Mouse (Mus musculus): ENCODE data around the gene Ier2. TPM values are rescaled to one million over a fixed set of nuclear protein-coding genes. Genes with fewer than 3 reads are reported as not detected.

The Ier2 gene
- total and polyA plus RNA-seq, 2 experiments from 2014 or later = 3.9 to 14.7 TPM

GRCm38 (mm10) chr8:84668081-84668480, 5.4 kb upstream of the Ier2 start:
- no peak overlapping the region for H3K4me2 ChIP-seq (ENCODE audit: low read depth, low read length, poor library complexity, severe bottlenecking)
- H3K4me1 ChIP-seq (ENCODE audit: insufficient read depth, low read length) = 0 out of 2 replicates have a peak, but pooled peaks cover 4% of the 10 kb centered on the region
- ATAC-seq (ENCODE audit: low FRiP score) = no peak
- WGBS = 84% methylated on average over 1 of the region's 1 CpGs
- H3K27me3 ChIP-seq (ENCODE audit: insufficient read depth, low read length) = no peaks in the 10 kb centered on the region
- no peak overlapping the region for H3K9ac ChIP-seq (replicated peaks; ENCODE audit: low read length, poor library complexity, severe bottlenecking)
- no peaks in the 10 kb centered on the region for H3K9me3 ChIP-seq (ENCODE audit: low read length)
- H3K4me3 ChIP-seq (ENCODE audit: low read depth, low read length) = no peak overlapping the region
- no peak for TF ChIP-seq CTCF (IDR thresholded peaks at IDR 0.05)
- DNase-seq (ENCODE audit: low spot score) = no peak
- peaks cover 10% of the 10 kb centered on the region for H3K36me3 ChIP-seq (ENCODE audit: insufficient read depth, low read length)
- no peak overlapping the region for H3K27ac ChIP-seq (ENCODE audit: low read depth, low read length)

GRCm38 (mm10) chr8:84665385-84665893, 2.8 kb upstream of the Ier2 start:
- 0 out of 2 replicates have a peak, but pooled peaks have one; percentile 1 for ATAC-seq (ENCODE audit: low FRiP score)
- no peaks in the 10 kb centered on the region for H3K9me3 ChIP-seq (ENCODE audit: low read length)
- DNase-seq (ENCODE audit: low spot score) = no peak
- H3K4me3 ChIP-seq (ENCODE audit: low read depth, low read length) = peak overlapping the region; percentile 58
- peak overlapping the region; percentile 73 for H3K4me2 ChIP-seq (ENCODE audit: low read depth, low read length, poor library complexity, severe bottlenecking)
- peaks cover 8% of the 10 kb centered on the region; the same call in 1 of the 2 replicates for H3K36me3 ChIP-seq (ENCODE audit: insufficient read depth, low read length)
- peak overlapping the region; percentile 86 for H3K27ac ChIP-seq (ENCODE audit: low read depth, low read length)
- 2% methylated on average over 14 of the region's 14 CpGs for WGBS
- H3K27me3 ChIP-seq (ENCODE audit: insufficient read depth, low read length) = no peaks in the 10 kb centered on the region
- H3K9ac ChIP-seq (replicated peaks; ENCODE audit: low read length, poor library complexity, severe bottlenecking) = peak overlapping the region; percentile 70
- TF ChIP-seq CTCF (IDR thresholded peaks at IDR 0.05) = peak; percentile 44; the same call in 1 of the 2 replicates
- H3K4me1 ChIP-seq (ENCODE audit: insufficient read depth, low read length) = peaks cover 4% of the 10 kb centered on the region; the same call in 1 of the 2 replicates

GRCm38 (mm10) chr8:84664566-84665384, 2.1 kb upstream of the Ier2 start:
- peak overlapping the region; percentile 70 for H3K9ac ChIP-seq (replicated peaks; ENCODE audit: low read length, poor library complexity, severe bottlenecking)
- WGBS = under 1% methylated on average over 29 of the region's 29 CpGs
- H3K27ac ChIP-seq (ENCODE audit: low read depth, low read length) = peak overlapping the region; percentile 86
- peaks cover 8% of the 10 kb centered on the region; the same call in 1 of the 2 replicates for H3K36me3 ChIP-seq (ENCODE audit: insufficient read depth, low read length)
- H3K9me3 ChIP-seq (ENCODE audit: low read length) = no peaks in the 10 kb centered on the region
- DNase-seq (ENCODE audit: low spot score) (peak; percentile 91), ATAC-seq (ENCODE audit: low FRiP score) (peak; percentile 76)
- 0 out of 2 replicates have a peak, but pooled peaks cover 1% of the 10 kb centered on the region for H3K27me3 ChIP-seq (ENCODE audit: insufficient read depth, low read length)
- peaks cover 4% of the 10 kb centered on the region; the same call in 1 of the 2 replicates for H3K4me1 ChIP-seq (ENCODE audit: insufficient read depth, low read length)
- peak; percentile 72 for TF ChIP-seq CTCF (IDR thresholded peaks at IDR 0.05)
- H3K4me2 ChIP-seq (ENCODE audit: low read depth, low read length, poor library complexity, severe bottlenecking) = peak overlapping the region; percentile 73
- peak overlapping the region; percentile 58 for H3K4me3 ChIP-seq (ENCODE audit: low read depth, low read length)

GRCm38 (mm10) chr8:84663483-84664327, 1.1 kb upstream of the Ier2 start:
- Histone ChIP-seq H3K27me3 (ENCODE audit: insufficient read depth, low read length) (0 out of 2 replicates have a peak, but pooled peaks cover 3% of the 10 kb centered on the region), H3K27ac (ENCODE audit: low read depth, low read length) (peak overlapping the region; percentile 86), H3K9me3 (ENCODE audit: low read length) (no peaks in the 10 kb centered on the region), H3K4me3 (ENCODE audit: low read depth, low read length) (peak overlapping the region; percentile 58), H3K4me2 (ENCODE audit: low read depth, low read length, poor library complexity, severe bottlenecking) (peak overlapping the region; percentile 73), H3K36me3 (ENCODE audit: insufficient read depth, low read length) (peaks cover 8% of the 10 kb centered on the region; the same call in 1 of the 2 replicates), H3K9ac (replicated peaks; ENCODE audit: low read length, poor library complexity, severe bottlenecking) (peak overlapping the region; percentile 70), H3K4me1 (ENCODE audit: insufficient read depth, low read length) (peaks cover 4% of the 10 kb centered on the region; the same call in 1 of the 2 replicates)
- no peak for TF ChIP-seq CTCF (IDR thresholded peaks at IDR 0.05)
- ATAC-seq (ENCODE audit: low FRiP score) (peak; percentile 79), DNase-seq (ENCODE audit: low spot score) (peak; percentile 98)
- WGBS = 3% methylated on average over 43 of the region's 43 CpGs

- Histone ChIP-seq H3K36me3 (ENCODE audit: insufficient read depth, low read length) (no peaks in the 10 kb centered on the region), H3K9ac (replicated peaks; ENCODE audit: low read length, poor library complexity, severe bottlenecking) (peak overlapping the region; percentile 20), H3K27ac (ENCODE audit: low read depth, low read length) (peak overlapping the region; percentile 67), H3K9me3 (ENCODE audit: low read length) (no peaks in the 10 kb centered on the region), H3K4me3 (ENCODE audit: low read depth, low read length) (peak overlapping the region; percentile 52), H3K4me1 (ENCODE audit: insufficient read depth, low read length) (peaks cover 4% of the 10 kb centered on the region; the same call in 1 of the 2 replicates), H3K27me3 (ENCODE audit: insufficient read depth, low read length) (0 out of 2 replicates have a peak, but pooled peaks cover 3% of the 10 kb centered on the region), H3K4me2 (ENCODE audit: low read depth, low read length, poor library complexity, severe bottlenecking) (peak overlapping the region; percentile 73)
- TF ChIP-seq CTCF (IDR thresholded peaks at IDR 0.05) = no peak
- no peak for DNase-seq (ENCODE audit: low spot score)
- WGBS = under 1% methylated on average over 52 of the region's 61 CpGs
- ATAC-seq (ENCODE audit: low FRiP score) = 0 out of 2 replicates have a peak, but pooled peaks have one; percentile 6
Observed at GRCm38 (mm10) chr8:84661961-84662571, 586 bp downstream of the Ier2 start.
